Mouse (Mus musculus) kidney, postnatal 25 days (tissue): ENCODE measurements around the gene Gdf3.
A peak's percentile ranks its signal among the peaks of the same experiment; 100 is the strongest.
"Not testable (repeated sequence)": the region's sequence is repeated elsewhere in the genome, so short reads cannot be mapped to it uniquely, and the experiment has no call there.

Experiments
- DNase-seq, 2 experiments: peaks; one replicate each; pipeline ENCODE4 v3.0.0; 2021; ENCODE audit warnings: mixed read lengths in 2 of 2

Gene Gdf3

GRCm38 (mm10) chr6:122609771-122610170 is at the start of gene Gdf3:
Gene Gdf3 (minus strand): TSS chr6:122610087.
- no peak for DNase-seq

- DNase-seq = peak in 1 of 2 experiments; percentile 40
Observed at GRCm38 (mm10) chr6:122659567-122659966, 49.7 kb upstream of the Gdf3 start.

GRCm38 (mm10) chr6:122657630-122658029 is 47.7 kb upstream of the Gdf3 start:
- no peak for DNase-seq

GRCm38 (mm10) chr6:122654301-122654700 is 44.4 kb upstream of the Gdf3 start:
- DNase-seq = no peak

GRCm38 (mm10) chr6:122650398-122650980 is 40.6 kb upstream of the Gdf3 start:
- DNase-seq = no peak

GRCm38 (mm10) chr6:122649903-122650302 is 40.0 kb upstream of the Gdf3 start:
- DNase-seq = no peak

- not testable (repeated sequence) for DNase-seq
Observed at GRCm38 (mm10) chr6:122644196-122644595, 34.3 kb upstream of the Gdf3 start.

GRCm38 (mm10) chr6:122637566-122637965 is 27.7 kb upstream of the Gdf3 start:
- DNase-seq = peak in 1 of 2 experiments; percentile 57

- peak; percentile 52 to 62 for DNase-seq
Observed at GRCm38 (mm10) chr6:122636666-122637065, 26.8 kb upstream of the Gdf3 start.

- DNase-seq = no peak
Observed at GRCm38 (mm10) chr6:122635315-122635714, 25.4 kb upstream of the Gdf3 start.

- DNase-seq = peak in 1 of 2 experiments; percentile 45
Observed at GRCm38 (mm10) chr6:122633411-122633810, 23.5 kb upstream of the Gdf3 start.

- DNase-seq = no peak
Observed at GRCm38 (mm10) chr6:122627469-122628108, 17.7 kb upstream of the Gdf3 start.

GRCm38 (mm10) chr6:122626110-122626509 is 16.2 kb upstream of the Gdf3 start, which contains the start of gene Dppa3:
Gene Dppa3 (plus strand): TSS chr6:122626410.
- DNase-seq = no peak

GRCm38 (mm10) chr6:122625156-122625555 is 15.3 kb upstream of the Gdf3 start:
- DNase-seq = peak; percentile 84 to 86

- no peak for DNase-seq
Observed at GRCm38 (mm10) chr6:122624480-122624879, 14.6 kb upstream of the Gdf3 start.

- DNase-seq = no peak
Observed at GRCm38 (mm10) chr6:122621066-122621465, 11.2 kb upstream of the Gdf3 start.

GRCm38 (mm10) chr6:122616022-122616421 is 6.1 kb upstream of the Gdf3 start:
- DNase-seq = no peak

GRCm38 (mm10) chr6:122614047-122614446 is 4.2 kb upstream of the Gdf3 start:
- DNase-seq = peak in 1 of 2 experiments; percentile 53

- no peak for DNase-seq
Observed at GRCm38 (mm10) chr6:122612426-122612825, 2.5 kb upstream of the Gdf3 start.

GRCm38 (mm10) chr6:122609377-122609728 is 534 bp downstream of the Gdf3 start:
- DNase-seq = no peak

- DNase-seq = no peak
Observed at GRCm38 (mm10) chr6:122608434-122609376, 1.2 kb downstream of the Gdf3 start.

- no peak for DNase-seq
Observed at GRCm38 (mm10) chr6:122607700-122608099, 2.2 kb downstream of the Gdf3 start.

- no peak for DNase-seq
Observed at GRCm38 (mm10) chr6:122606661-122607060, 3.2 kb downstream of the Gdf3 start.
